Mouse (Mus musculus) kidney, adult 9 months (tissue): ENCODE measurements around the gene Wdr83os.

ENCODE experiments used
- DNase-seq: peaks from one replicate; pipeline ENCODE4 v3.0.0; 2022

Wdr83os gene

DNA sequence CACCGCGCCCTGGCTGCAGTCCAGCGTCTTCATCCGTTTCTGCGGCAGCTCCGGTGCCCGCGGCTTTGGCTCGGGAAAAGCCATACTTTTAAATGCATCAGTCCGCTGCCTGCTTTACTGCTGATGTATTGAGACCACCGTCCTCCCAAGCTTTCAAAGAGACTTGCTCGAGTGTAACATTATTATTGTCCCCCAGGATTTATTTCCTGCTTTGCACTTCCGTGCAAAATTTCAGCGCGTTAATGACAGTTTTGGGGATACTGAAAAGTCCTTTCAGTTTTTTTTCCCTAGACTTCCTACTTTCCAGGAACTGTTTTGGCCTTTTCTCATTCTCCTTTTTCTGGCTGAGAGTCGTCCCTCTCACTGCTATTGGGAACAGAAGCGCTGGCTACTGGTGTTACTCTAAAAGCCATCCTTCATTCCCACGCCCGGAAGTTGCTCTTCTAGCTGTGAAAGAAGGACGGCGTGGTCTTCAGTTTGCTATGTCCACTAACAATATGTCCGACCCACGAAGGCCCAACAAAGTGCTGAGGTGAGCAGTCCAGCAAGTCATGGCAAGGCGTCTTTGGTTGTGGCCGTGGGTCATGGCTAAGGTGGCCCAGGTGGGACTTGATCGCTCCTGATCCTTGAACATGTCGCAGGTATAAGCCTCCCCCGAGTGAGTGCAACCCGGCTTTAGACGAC is at the start of gene Wdr83os:
Gene Wdr83os (plus strand): TSS at position 209 of the 684 bp plus-strand sequence.
- peak; percentile 72 for DNase-seq

DNA sequence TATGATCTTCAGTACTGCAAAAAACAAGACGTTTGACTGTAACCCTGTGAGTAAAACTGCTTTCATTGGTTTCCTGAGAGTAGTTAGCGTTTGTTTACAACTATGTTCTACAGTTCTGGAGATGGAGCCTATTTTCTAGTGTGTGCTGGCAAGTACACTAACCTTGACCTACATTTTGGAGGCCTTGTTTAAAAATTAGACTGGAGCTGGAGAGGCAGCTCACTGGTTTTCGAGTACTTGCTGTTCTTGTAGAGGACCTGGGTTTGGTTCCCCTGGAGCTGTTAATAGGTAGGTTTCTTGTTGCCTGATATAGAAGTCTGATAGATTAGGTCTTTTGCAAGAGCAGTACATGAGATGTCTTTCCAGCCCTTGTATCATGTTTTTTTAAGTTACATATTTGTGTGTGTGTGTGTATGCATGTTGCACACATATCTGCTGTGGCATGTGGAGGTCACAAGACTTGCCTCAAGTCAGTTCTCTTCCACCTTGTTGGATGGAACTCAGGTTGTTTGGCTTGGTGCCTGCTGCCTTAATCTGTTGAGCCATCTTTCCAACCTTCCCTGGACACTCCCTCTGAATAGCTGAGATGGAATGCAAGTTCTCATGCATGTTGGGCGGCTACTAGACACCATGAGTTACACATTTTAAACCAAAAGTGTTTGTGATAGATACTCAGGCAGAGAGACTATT is 47.8 kb upstream of the Wdr83os start:
- DNase-seq: peak; percentile 73

DNA sequence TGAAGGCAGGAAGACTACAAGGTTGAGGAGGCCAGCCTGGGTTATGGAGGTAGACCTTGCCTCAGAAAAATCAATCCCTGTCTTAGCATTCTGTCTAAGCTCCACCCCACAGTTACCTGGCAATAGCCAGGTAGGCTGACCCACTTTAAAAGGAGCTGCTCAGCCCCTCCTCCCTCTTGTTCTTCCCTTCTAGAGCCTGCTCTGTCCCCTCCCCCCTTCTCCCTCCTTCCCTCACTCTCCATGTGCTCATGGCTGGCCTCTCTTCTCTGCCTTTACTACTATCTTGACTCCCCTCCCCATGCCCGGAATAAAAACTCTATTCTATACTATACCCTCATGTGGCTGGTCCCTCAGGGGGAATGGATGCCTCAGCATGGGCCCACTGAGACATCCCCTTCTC is 46.7 kb upstream of the Wdr83os start:
- peak; percentile 46 for DNase-seq

DNA sequence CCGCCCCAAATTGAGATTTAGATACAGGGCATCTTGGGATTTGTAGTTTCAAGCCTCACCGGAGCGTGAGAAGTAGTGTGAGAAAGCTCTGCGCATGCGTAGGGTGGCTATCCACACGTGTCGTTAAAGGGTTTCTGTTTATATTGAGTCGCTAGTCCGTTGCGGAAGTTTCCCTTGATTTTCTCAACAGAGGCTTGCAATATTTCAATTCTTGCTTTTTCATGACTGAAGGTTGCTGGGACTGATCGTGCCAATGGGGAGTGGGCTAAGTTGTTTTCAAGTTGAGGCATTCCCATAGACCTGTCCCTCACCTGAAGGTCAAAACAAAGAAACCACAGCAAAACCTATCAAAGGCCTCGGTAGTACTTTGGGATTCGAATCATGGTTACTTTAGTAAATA is 45.8 kb upstream of the Wdr83os start:
- peak; percentile 83 for DNase-seq

DNA sequence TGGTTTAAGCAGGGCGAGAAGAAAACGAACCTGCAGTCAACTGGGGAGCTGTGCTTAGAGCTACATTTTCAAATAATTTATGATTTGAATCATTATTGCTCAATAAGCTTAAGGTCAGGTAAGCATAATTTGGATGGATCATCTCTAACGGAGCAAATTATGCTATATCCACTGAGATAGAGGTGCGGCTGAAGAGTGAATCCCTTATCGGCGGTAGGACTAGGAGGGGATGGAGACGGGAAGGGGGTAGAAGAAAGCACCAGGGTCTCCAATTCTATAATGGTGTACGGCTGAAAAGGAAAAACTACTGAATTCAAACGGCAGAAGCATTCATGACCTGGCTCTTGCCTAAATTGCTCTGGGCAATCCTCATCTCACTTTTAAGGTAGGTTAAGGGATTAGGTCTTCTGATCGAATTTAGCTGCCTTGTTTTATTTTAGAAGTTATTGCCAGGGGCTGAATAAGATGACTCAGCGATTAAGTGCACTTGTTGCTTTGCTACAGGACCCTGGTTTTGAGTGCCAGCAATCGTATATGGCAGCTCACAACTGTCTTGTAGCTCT is 45.3 kb upstream of the Wdr83os start:
- DNase-seq: no peak

DNA sequence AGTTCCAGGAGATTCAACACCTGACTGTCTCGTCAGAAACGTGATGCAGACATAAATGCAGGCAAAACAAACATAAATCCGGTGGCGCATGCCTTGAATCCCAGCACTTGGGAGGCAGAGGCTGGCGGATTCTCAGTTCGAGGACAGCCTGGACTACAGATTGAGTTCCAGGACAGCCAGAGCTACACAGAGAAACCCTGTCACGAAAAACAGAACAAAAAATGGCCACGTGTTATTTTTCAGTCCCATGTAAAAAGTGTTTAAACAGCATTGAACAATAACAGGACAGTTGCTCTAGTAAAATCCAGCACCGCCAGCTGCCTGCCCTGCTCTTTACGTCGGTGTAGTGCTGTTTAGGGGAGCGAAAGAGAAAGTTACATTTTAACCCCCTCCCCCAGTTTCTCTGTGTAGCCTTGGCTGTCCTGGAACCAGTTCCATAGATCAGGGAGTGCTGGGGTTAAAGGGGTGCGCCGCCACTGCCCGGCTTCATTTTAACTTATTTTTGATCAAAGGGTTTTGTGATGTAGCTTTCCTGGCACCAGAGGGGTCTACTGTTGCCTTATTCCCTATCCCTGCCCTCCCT is 44.7 kb upstream of the Wdr83os start:
- DNase-seq: peak; percentile 54

DNA sequence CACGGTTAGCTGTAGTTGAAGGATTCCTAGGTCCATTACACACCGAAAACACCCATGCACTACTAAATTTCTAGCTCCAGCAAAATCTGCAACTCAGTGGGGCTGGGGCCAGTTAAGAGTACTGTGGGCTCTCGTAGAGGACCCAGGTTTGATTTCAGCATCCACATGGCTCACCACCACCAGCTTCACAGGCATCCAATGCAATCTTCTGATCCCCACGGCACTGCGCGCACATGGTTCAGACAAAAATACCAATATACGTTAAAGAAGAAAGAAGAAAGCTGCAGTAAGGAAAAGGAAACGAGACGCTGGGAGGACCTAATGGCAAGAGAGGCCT is 44.2 kb upstream of the Wdr83os start:
- no peak for DNase-seq

DNA sequence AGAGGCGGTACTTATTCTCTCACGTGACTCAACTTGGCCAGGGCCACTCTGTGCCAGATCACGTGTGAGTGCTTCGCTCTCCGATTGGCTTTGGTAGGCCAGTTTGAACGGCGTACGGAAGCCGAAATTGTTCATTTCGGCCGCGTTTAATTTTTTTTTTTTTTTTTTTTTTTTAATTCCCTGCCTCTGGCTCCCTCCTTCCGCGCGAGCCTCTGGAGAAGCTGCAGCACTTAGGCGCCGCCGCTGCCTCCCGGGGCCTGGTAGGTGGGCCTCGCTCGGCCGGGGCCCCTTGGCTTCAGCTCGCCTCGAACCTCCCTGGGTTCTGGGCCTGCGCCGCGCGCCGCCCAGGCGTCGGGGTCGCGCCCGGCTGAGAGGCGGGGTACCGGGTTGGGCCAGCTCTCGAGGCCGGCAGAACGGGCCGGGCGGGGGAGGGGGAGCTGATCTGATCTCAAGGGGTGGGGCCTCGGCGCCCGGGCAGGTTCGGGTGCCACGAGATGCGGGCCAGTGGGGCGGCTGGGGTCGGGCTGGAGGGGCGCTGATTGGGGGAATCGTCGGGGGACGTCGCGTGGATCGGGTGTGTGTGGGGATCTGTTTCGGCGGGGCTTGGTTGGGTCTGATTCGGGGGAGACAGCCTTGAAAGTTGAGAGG is 43.7 kb upstream of the Wdr83os start, which contains the start of gene Tnpo2:
Gene Tnpo2 (plus strand): TSS at position 198 of the 648 bp plus-strand sequence.
- DNase-seq: peak; percentile 96

DNA sequence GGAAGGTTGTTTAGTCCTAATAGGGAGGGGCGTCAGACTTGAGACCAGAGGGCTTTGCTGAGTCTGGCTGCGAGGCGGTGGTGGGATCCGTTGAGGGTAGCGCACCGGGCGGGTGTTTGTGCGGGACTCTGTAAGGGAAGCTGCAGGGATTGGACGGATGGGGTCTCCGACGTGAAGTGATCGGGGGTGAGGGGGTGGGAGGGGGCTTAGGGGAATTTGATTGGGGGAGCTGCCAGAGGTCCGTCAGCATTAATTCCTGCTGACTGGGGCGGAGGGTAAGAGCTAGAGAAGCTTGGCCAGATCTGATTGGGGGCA is 43.2 kb upstream of the Wdr83os start:
- DNase-seq: no peak

DNA sequence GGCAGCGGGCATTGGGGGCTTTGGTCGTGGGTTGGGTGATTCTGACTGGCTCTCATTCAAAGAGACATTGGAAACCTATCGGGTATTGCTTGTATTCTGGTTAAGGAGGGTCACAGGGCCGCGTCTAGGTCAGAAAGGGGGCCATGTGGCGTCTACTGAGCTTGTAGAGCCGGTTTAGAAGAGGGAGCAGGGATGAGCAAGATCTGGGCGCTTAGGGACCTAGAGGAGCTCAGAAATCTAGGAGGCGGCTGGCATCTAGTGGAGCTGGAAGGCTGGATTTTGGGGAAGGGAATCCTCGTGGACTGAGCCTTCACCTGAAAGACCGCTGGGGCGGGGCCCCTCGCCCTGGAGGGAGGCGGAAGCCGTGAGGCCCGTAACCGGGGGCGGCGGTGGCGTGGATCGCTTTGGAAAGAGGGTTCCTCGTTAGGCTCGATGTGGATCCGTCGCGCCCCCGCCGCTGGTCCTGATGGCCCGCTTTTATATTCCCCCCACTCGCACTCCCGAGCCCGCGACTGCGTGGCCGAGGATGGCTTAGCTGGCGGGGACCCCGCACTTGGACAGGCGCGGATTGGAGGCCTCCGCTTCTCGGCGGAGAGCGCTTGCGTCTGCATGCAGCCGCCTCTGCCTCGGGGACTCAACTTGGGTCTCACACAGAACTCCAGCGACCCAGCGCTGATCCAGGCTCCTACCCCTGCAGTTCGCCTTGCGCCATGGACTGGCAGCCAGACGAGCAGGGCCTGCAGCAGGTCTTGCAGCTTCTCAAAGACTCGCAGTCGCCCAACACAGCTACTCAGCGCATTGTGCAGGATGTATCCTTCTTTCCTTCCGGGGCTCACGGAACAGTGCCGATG is 42.6 kb upstream of the Wdr83os start:
- peak; percentile 39 for DNase-seq

DNA sequence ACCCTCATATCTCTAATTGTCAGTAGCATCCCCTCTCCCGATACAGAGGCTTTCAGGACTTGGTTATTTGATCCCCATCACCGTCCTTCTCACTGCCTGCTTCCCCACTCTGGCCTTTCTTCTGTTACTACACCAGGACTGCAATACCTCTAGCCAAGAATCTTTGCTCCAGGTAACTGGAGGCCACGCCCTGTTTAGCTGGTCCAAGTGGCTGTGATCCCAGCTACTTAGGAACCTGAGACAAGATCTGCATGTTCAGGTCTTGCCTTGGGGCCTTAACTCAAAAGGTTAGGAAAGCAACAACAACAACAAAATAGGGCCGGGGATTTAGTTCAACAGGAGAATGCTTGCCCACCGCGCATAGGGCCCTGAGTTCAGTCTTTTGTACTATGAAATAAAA is 36.9 kb upstream of the Wdr83os start:
- DNase-seq: no peak

DNA sequence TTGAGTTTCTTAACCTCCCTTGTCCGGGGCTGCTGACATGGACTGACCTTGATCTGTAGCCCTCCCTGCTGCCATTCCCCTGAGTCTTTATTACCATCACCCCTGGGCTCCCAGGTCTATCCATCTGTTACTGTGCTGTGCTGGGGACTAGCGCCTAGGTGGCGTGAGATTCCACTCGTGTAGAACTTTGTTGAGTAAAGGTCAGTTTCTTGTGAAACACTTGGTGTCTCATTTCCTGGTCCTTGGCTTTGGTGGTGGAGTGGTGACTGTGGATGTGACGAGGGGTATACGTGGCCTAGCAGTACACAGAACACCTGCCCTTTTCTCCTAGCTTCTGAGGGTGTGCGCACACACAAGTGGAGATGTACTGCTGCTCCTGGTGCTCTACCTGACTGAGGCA is 23.2 kb upstream of the Wdr83os start:
- DNase-seq: no peak

DNA sequence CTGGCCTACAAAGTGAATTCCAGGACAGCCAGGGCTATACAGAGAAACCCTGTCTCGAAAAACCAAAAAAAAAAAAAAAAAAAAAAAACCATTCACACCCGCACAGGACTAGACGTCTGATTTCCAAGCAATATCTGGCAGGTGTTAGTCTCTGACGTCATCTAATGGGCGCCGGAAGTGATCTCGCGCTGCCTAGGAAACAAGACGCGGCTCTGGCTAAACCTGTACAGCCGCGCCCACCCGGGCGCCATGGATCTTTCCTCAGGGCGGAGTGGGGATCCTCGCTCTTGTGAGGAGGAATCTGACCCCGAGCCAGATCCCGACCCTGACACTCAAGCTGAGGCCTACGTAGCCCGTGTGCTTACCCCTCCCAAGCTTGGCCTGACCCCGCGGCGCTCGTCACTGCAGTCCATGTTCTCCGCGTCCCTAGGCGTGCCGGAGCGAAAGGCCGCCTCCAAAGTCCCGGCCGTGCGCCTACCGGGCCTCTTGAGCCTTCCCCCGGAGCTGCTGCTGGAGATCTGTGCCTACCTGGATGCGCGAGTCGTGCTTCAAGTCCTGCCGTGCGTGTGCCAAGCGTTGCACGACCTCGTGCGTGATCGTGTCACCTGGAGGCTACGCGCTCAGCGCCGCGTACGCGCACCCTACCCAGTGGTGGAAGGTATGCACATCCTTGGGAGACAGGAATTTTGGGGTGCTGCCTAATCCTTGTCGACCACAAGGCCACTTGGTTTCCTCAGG is 20.5 kb upstream of the Wdr83os start, which contains the start of gene Fbxw9:
Gene Fbxw9 (plus strand): TSS at position 177 of the 738 bp plus-strand sequence.
- peak; percentile 96 for DNase-seq

DNA sequence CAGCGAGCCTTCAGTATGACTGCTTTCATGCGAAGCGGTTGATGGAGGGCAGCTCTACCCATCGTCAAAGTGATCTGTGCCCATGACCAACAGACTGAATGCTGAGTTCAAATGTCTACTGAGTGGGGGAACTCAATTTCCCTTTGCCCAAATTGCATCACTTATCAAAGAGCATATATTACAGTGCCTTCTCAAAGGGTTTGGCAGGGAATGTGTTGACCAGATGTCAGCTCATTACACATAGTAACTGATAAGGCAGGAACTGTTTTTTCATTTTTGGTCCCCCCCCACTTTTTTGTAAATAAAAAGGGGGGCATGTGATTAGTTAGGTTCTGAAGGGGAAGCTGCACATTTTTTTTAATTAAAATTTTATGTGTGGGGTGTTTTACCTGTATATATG is 17.9 kb upstream of the Wdr83os start:
- DNase-seq: no peak

DNA sequence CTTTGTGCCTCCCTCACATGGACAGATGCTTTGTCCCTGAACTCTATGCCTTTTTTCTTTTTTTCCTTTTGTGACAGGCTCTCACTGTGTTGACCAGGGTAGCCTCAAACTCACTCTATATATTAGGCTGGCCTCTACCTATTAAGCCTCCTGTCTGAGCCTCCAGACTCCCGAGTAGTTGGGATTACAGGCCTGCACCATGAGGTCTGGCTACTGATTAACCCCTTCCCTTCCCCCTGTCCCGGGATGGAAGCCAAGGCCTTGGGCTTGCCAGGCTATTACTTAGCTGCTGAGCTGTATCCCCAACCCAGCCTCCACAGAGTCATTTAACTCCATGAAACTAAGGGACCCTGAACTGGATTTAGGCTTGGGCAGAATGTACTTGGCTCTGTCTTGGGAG is 15.3 kb upstream of the Wdr83os start:
- DNase-seq: peak; percentile 96

DNA sequence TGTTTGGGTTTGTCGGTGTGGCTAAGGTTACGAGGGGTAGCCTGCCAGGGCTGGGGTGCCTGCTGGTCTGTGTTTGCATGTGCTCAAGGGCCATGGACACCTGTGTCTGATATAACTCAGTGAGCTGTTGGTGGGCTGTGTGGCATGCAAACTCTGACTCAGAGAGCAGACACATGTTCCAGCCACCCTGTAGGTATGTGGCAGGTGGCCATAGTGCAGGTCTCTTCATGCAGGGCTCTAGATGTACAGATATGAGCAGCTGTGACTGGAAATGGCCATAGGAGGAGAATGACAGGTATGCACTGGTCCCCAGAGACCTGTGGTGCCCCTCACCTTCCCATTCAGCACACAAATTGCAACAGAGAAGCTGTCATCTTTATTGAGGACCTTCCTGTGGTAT is 13.4 kb upstream of the Wdr83os start:
- DNase-seq: no peak

DNA sequence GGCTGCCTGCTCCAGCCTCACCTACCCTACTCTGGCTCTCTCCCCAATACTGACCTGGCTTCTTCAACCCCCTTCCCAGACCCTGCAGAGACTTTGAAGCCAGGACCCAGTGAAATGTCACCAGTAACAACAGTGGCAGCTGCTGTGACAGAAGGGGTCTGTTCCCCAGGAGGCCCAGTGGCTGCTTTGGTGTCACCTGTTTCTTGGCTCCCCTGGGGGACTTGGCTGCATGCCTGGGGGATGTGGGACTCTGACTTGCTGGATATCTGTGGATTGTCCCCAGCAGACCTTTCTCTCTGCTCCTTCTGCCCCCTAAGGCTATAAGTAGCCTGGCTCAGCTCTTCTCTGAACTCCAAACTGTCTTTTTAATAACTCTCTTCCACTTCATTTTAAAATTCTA is 12.6 kb upstream of the Wdr83os start, which contains the start of gene Gm5741:
Gene Gm5741 (minus strand): TSS at position 1 of the 400 bp plus-strand sequence.
- DNase-seq: no peak

DNA sequence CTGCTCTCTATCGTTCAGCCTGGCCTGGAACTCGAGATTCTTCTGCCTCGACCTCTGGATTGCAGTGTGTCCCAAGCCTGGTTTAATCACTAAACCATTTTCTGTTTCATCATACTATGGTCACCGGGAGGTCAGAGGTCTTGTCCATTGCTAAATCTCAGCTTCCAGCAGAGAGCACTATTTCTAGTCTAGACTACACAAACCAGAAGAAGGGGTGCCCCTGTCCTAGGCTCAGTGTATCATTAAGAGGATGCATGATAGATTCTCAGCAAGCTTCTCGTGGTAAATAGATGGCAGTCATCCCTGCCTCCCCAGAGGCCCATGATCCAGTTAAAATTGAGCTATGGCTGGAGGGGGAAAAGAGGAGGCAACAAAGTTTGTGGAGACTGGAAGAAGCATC is 9.5 kb upstream of the Wdr83os start:
- peak; percentile 81 for DNase-seq

DNA sequence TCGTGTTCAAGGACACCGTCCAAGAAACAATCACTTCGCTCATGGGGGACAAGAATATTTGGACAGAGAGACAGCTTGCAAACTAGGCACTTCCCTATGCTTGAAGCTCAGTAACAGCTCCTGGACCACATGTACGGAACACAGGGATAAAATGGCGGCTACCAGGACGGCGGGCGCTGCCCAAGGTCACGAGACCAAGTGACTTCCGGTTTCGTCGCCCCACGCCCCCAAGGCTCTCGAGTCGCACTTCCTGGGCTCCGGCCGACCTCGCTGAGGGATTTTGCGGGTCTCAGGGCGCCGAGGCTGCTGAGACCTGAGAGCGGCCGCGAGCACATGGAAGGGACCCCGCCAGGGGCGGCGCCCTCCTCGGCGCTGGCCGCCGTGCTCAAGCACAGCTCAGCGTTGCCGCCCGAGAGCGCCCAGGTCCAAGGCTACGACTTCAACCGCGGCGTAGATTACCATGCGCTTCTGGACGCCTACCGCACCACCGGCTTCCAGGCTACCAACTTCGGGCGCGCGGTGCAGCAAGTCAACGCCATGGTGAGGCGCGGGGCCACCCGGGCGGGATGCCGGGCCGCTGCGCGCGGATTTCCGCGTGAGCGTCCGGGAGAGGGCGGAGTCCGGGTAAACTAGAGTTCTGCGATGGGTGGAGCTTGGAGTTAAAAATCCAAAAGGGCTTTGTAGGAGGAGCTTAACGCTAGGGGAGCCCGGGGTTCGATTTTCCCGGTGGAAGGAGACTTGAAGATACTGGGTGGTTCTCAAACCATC is 8.8 kb upstream of the Wdr83os start, which contains the start of gene Dhps:
Gene Dhps (plus strand): TSS at position 244 of the 768 bp plus-strand sequence.
- DNase-seq: peak; percentile 94

DNA sequence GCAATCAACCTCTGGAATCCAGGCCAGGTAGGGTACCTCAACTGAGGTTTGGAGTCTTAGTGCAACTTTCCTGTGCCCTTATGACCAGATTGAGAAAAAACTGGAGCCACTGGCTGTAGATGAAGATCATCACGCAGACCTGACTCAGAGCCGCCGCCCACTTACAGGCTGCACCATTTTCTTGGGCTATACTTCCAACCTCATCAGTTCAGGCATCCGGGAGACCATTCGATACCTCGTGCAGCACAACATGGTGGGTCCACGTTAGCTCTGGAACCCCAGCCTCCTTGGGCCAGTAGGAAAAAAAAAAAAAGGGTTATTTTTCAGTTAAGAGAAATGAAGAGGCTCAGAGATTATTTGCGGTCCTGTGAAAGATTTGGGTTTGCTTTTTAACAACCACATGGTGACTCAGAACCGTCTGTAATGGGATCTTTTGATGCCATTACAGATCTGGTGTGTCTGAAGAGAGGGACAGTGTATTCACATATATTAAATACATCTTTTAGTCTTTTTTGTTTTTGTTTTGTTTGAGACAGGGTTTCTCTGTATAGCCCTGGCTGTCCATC is 8.1 kb upstream of the Wdr83os start:
- no peak for DNase-seq
